Mouse (Mus musculus) embryo, embryonic 11.5 days (tissue): ENCODE results near the gene 4931414P19Rik.

Source experiments
- DNase-seq: peaks from one replicate; pipeline ENCODE4 v3.0.0-alpha.2; 2012; ENCODE audit warnings: low read depth, low spot score

4931414P19Rik gene

DNA sequence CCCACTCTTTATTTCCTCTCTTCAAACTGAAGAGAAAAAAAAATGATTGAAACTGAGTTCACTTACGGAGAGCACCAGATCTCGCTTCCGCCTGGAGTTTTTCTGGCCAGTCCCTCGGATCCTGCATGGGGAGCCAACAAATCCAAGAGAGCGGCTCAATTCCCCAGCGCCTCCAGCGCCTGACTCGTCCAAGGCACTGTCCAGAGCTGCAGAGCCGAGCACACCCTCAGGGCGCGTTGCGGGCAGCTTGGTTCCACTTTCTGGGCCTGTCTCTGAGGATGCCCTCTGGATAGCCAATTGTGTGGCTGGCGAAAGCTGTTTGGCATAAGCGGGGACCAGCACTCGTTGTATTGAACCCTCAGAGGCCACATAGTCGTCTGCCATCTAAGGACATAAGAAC, 14.7 kb downstream of the 4931414P19Rik start:
- DNase-seq = no peak

GRCm38 (mm10) chr14:54583681-54584338, 22.0 kb downstream of the 4931414P19Rik start:
- DNase-seq = no peak

GRCm38 (mm10) chr14:54582536-54582935, 23.3 kb downstream of the 4931414P19Rik start:
- no peak for DNase-seq

DNA sequence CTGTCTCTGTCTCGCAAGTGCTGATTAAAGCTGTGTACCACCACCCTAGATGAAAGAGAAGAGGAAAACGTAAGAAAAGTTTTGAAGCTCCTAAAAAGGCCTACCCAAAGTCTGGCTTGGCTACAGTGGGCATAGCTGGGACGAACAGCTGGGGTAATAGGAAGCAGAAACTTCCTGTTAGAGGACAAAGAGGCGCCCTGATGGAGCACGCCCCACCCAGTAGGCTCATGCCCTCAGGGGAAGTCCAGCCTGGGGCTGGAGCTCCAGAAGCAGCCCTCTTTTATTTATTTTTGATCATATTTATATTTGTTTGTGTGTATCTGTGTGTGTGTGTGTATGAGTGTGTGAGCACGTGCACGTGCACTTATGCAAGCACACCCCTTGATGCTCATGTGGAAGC, 26.2 kb downstream of the 4931414P19Rik start:
- no peak for DNase-seq

DNA sequence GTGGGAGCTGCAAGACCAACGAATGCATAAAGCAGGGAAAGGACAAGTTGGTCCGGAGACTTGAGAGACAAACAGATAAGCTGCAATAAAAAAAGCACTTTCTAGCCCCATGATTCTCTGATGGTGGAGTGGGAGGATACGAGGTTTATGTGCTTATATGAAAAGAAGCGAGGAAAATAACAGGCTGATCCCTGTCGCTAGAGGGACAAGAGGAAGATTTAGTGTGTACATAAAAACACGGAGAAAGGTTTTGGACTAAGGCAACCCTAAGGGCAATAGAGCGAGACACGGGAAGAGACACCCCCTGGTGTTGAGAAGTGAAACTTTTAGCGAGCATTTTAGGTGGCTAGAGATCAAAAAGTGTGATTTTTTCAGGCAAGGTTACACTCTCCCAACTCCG, 27.7 kb downstream of the 4931414P19Rik start:
- DNase-seq = peak; percentile 46

DNA sequence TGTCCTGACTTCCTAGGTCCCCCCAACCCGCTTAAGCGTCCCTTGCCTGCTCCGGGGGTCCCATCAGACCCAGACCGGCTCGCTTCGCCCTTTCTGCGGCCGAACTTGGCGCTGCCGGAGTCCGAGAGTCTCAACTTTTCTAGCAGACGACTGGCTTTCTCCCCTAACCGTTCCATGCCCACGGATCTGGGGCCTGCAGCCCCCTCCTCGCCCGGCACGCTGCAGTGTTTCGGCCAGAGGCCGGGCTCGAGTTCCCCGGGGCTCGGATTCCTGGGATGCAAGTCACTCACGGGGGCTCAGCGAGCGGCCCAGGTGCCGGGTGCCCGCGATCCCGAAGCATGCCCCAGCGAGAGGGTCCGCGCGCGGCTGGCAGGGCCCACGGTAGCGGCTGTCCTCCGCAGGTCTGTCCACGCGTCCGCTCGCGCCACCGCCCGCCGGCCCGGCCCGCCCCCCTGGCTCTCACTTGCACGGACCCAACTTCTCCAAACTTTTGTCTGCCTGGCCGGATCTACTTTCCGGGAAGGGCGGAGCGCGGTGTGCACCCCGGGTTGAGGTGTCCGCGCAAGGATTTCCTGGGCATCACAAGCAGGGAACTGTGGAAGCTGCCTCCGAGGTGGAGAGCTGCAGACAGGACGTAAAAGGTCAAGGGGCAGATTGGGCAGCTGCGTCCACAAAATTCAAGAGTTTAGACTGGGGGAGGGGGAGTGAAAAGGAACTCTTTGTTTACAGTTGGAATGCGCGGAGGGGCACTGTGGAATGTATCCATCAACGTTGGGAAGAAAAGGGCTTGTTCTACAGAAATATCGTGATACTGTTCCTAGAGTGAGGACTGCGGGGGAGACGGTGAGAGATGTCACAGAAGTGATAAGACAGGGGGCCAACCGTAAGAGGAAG, 28.5 kb downstream of the 4931414P19Rik start, which contains the start of gene Ajuba:
Gene Ajuba (minus strand): TSS at position 470 of the 894 bp plus-strand sequence.
- DNase-seq = peak; percentile 85

- no peak for DNase-seq
These were observed 29.3 kb downstream of the 4931414P19Rik start for GRCm38 (mm10) chr14:54576241-54577088.

- peak; percentile 81 for DNase-seq
These were observed 30.2 kb downstream of the 4931414P19Rik start for GRCm38 (mm10) chr14:54575631-54576030.

DNA sequence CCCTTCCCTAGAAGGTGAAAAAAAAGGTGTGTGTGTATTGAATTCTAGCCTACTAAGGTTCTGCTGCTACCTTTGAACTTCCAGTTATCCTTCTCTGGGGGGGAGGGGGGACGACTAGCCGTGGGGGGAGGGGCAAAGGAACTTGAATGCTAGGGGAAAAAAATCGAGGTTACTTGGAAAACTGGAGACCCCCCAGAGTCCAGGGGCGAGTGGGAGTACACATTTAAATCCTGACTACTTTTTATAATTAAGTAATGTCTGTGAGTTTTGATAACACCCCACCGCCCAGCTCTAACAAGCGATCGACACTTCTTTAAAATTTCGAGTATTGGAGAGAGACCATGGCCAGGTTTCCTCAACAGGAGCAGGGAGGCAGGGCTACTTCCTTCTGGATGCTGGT, 30.8 kb downstream of the 4931414P19Rik start:
- DNase-seq = no peak

- no peak for DNase-seq
These were observed 31.5 kb downstream of the 4931414P19Rik start for GRCm38 (mm10) chr14:54574253-54574652.

GRCm38 (mm10) chr14:54572790-54573736, 32.7 kb downstream of the 4931414P19Rik start:
- peak; percentile 55 for DNase-seq

DNA sequence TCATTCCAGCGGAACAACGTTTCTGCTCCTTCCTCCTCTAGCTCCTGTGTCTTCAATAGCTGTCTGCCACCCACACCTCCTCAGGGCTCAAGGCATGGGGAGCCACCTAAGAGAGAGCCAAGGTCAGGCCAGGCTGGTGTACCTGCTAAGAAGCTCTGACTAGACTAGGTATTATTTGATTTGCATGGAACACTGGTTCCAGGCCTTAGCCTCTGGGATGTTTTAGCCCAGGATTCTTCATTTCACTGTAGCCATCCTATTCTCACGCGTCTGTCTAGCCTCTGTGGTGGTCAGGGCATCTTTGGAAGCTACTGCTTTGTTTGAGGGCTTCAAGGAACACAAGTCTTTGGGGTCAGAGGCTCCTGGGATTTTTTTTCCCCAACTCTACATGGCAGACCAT, 33.7 kb downstream of the 4931414P19Rik start:
- no peak for DNase-seq

GRCm38 (mm10) chr14:54569451-54570392, 36.1 kb downstream of the 4931414P19Rik start:
- no peak for DNase-seq

- DNase-seq = peak; percentile 67
These were observed 36.9 kb downstream of the 4931414P19Rik start for GRCm38 (mm10) chr14:54568694-54569414.

GRCm38 (mm10) chr14:54560527-54561242, 45.1 kb downstream of the 4931414P19Rik start:
- no peak for DNase-seq

DNA sequence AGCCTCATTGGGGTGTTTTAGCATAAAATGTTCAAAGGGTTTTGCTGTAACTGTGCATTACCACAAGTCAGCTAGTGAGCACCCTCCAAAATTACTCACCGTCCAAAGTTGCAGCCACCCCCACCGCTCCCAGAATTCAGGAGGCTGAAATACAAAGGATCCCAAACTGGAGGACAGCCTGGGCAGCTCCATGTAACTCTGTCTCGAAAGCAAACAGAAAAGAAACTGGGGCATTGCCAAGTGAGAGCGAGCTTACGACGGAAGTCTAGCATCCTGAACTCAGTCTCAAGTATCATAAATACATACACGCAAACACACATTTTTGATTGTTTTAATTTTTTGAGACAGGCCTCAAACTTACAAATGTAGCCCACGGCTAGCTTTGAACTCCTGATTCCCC, 48.5 kb downstream of the 4931414P19Rik start:
- DNase-seq = no peak

DNA sequence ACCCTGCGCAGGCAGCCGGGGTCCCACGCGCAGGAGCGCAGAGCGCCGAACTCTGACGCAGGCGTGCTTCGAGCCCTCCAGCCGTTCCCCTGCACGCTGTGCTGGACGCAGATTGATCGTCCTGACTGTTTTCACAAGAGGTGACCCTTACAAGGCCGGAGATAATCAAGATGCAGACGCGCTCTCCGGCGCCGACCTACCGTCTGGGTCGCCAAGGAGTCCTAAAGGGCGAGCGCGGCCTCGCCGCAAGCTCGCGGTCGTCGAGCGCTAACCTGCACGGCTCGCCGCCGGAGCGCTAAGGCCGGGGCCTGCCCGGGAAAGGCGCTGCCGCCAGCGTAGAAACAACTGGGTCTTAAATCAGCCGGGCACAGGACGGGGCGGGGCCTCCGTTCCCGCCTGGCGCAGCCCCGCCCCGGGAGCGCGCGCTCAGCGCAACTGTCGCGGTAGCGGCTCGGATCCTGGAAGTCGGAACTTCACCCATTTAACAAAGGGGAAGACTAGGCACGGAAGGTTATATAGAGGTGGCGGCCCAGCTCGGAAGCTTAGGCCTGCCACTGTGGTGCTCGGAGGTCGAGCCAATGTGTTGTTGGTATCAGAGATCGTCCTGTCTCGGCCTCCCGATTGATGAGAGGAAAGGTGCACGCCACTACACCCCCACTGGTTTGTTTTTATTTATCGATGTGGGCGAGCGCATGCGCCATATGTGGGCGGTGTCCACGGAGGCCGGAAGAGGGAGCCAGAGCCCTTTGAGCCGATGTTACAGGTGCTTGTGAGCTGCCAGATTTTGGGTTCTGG, 51.6 kb downstream of the 4931414P19Rik start, which contains the start of gene Haus4:
Gene Haus4 (minus strand): TSS at position 642 of the 795 bp plus-strand sequence.
- DNase-seq = peak; percentile 82
